Mouse (Mus musculus) left cerebral cortex, postnatal 14 days (tissue): Measurements from ENCODE around the gene Usp19. TPM values are rescaled to one million over a fixed set of nuclear protein-coding genes. Genes with fewer than 3 reads are reported as not detected.

ENCODE experiments used
- DNase-seq, 2 experiments: peaks; one replicate each; pipeline ENCODE4 v3.0.0; 2021 to 2022; ENCODE audit warnings: low spot score in 2 of 2, mixed read lengths in 1 of 2
- intact Hi-C: fragments of 180-260 bp; cut with DNase I; formaldehyde crosslinking; loops from one replicate; pipeline ENCODE4 v1.15.1; 2025
- total RNA-seq, 2 experiments: library from RNA; stranded (reverse); gene quantifications; 2 replicates each; pipeline ENCODE4 v1.2.3; 2021

The Usp19 gene
- total RNA-seq, 2 experiments from 2014 or later: 119 to 128 TPM

DNA sequence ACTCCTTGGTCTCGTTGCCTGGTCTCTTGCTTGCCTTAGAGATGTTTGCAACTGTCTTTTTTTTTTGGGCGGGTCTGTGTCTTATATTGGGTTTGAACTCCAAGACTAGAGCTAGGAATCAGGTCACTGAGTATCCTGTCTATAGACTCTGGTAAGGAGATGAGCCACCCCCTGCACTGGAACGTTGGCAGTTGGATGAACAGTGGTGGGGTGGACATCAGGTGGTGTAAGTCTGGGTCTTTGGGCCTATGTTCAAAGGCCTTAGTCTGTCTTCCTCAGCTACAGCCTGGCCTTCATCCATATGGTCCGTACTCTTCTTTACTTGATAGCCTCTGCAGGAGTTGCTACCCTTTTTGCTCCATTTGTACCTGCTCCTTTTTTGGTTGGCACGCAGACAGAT, 28.7 kb upstream of the Usp19 start:
- intact Hi-C loops: no loop called here
- no peak for DNase-seq

DNA sequence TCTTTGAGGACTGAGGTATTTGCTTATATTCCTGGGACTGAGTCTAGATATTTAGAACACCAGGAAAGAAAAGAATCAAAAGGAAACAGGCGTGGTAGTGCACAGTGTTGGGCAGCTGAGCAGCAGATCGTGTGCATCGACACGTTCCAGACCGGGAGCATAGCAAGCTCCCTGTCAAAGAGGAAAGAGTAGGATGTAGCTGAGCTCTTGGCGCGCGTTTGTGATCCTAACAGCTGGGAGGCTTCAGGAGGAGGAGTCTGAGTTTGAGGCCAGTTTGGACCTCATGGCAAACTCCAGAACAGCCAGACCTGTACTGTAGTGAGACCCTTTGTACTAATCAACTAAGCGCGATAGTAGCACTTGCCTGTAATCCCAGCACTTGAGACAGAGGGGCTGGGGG, 28.2 kb upstream of the Usp19 start:
- intact Hi-C loops: no loop called here
- DNase-seq: no peak

DNA sequence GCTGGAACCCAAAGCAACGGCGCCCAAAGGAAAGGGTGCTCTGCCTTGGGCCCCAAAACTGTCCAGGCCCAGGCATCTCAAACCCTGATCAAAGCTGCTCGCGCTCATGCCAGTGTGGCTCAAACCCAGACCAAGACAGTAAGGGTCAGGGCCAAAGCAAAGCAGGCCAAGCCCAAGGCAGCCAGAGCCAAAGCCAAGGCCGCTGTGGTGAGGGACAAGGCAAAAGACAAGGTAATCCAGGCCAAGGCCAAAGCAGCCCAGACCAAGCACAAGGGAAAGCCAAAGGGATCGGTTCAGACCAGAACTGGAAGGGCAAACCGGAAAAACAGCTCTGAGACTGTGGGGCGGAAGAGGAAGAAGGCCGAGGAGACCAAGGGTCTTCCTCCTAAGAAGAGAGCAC, 26.7 kb upstream of the Usp19 start:
- intact Hi-C loops: no loop called here
- DNase-seq: no peak

DNA sequence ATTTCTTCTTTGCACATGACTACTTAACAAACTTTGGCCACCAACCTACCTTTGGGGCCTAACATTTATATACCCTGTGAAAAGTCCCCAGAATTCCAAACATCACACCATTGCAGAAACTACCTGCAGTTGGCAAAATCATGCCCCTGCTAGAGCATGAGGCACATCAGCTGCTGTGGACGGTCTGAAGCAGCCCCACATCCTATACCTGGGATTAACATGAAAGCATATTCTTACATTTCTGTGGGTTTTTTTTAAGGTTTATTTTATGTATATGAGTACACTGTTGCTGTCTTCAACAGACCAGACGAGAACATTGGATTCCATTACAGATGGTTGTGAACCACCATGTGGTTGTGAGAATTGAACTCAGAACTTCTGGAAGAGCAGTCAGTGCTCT, 24.2 kb upstream of the Usp19 start:
- intact Hi-C loops: no loop called here
- DNase-seq: no peak

DNA sequence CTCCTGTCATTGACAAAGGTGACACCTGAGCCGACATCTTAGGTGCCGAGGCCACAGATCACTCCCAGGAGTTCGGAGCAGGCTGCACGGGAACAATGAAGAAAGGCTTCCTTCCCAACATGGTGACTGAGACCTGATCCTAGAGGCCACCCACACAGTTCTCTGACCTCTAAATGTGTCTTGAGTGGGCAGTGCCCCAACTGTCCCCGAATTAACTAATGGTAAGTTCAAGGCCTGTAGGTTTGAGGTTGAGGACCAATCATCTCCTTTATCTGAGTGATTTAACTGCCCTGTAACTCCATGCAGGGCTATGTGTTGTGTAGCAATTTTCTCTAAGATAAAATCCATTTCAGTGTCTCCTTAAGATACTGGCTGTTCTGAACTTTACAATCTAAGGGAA, 21.0 kb upstream of the Usp19 start:
- intact Hi-C loops: no loop called here
- no peak for DNase-seq

DNA sequence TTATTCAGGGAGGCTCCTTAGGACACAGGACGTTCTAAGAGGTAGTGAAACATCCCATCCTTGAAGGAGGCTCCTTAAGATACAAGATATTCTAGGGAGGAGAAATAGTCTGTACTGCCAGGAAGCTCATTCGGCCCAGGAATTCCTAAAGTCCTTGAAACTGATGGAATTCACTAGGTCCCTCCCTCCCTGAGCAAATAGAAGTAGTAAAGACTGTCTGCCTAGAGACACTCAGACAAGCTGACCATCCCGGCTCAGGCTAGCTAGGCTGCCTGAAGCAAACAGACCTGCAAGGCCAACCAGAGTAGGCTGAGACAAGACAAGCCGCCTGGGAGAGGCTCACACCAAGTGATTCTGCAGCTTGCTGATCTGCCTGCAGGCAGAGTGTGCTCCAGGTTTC, 20.6 kb upstream of the Usp19 start:
- intact Hi-C loops: no loop called here
- DNase-seq: no peak

DNA sequence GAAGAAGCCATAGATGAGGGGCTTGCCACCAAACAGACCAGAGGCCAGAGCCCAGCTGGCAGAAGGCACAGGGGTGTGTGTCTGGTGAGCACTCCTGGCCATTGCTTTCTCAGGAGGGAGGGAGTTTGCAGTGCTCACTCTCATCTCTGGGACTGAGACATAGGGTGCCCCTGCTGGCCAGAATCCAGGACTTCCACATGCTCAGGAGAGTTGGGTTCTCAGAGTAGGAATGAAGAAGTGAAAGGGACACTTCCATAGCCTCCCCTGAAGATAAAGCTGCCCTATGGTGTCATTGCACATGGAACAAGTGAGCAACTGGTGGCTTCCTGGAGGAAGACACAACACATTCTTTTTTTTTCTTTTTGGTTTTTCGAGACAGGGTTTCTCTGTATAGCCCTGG, 15.9 kb upstream of the Usp19 start:
- intact Hi-C loops: no loop called here
- DNase-seq: no peak

DNA sequence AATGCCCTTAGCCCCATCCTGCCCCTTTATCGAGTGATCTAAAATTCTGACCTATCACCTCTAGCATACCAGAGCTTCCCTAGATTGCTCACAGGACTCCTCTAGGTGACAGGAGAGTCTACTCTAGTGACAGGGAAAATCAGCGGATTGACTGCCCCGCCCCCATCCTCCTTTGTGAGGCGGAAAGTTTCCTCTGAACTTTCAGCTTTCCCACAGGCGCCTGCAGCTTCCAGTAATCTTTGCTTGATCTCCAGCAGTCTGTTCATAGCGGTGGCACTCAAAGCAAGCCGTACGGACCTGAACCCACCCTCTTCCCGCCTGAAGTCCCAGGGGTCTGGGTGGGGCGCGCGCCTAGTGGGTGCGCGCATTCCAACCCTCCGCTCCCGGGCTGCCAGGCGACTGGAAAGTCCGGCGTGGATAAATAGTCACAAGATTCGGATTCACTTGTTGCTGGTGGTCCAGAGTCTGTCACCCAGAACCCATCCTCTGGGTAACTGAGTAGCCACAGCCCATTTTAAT, 11.7 kb upstream of the Usp19 start:
- intact Hi-C loops: no loop called here

DNA sequence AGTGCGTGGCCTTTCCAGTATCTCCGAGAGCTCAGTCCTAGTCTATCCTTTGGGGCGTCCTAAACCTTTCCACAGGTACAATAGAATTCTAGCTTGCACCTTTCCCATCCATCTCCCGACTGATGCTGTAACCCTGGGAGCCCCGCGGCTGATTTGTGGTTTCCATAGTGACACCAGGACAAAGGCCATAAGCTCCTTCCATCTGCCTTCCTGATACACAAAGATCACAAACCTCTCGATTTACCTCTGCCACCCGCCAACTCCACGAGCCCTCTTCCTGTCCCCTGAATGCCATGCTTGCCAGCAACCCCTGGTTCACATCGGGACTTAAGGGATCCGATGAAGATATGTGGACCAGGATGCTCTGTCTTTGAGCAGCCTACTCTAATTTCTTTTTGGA, 11.2 kb upstream of the Usp19 start:
- intact Hi-C loops: no loop called here
- no peak for DNase-seq

More for the DNA sequence above, 11.7 kb upstream of the Usp19 start:
- DNase-seq: peak in 1 of 2 experiments; percentile 39

DNA sequence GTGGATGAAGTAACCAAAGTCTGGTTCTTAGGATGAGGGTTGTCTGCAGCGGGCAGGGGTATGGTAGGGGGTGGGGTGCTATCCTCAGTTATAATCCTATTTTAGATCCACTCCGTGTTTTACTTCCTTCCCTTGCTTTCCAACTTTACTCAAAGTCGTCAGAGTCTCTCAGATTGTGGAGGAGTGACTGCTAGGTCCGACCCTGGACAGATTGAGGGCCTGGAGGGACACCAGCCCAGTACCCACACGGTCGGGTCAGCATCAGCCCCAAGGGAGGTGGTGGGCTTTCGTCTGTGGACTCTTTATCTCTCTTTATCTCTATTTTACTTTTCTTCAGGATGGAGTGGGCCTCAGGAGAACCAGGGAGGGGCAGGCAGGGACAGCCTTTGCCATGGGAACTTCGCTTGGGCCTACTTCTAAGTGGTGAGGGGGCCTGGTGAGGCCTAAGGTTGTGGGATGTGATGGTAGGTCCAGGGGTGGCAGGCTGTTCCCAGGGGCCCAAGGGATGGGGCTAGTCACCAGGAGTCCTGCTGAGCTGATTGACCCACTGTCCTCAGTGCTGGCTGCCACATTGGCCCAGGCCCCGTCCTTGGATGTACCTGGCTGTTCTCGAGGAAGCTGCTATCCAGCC, 10.6 kb upstream of the Usp19 start, which contains the start of gene Lamb2:
Lamb2 (plus strand) TSS at position 16 of the 631 bp plus-strand sequence.
- DNase-seq: no peak
- intact Hi-C loops: no loop called here

DNA sequence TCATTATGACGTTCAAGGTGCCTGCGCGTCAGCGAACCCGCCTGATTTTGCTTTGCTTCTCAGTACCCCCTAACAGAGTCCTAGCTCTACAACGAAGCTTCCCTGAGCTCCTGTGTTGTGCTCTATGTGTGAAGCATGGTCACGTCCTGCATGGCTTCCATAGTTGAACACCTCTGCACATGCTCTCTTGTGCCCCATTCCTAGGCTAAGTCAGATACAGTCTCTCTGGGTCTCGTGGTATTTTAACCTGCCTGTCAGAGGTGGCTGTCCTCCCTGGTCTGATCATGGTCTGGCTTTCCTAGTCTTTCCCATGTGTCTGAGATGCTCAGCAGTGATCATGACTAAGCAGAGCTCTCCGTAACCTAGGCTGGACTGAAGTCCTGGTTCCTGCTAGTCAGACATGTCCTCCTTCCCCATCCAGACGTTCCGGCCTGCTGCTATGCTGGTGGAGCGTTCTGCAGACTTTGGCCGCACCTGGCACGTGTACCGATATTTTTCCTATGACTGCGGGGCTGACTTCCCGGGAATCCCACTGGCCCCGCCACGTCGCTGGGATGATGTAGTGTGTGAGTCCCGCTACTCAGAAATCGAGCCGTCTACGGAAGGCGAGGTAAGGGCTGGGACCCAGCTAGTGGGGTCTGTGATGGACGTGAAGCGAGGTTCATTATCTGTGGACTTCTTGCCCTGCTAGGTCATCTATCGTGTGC, 9.4 kb upstream of the Usp19 start:
- DNase-seq: no peak

DNA sequence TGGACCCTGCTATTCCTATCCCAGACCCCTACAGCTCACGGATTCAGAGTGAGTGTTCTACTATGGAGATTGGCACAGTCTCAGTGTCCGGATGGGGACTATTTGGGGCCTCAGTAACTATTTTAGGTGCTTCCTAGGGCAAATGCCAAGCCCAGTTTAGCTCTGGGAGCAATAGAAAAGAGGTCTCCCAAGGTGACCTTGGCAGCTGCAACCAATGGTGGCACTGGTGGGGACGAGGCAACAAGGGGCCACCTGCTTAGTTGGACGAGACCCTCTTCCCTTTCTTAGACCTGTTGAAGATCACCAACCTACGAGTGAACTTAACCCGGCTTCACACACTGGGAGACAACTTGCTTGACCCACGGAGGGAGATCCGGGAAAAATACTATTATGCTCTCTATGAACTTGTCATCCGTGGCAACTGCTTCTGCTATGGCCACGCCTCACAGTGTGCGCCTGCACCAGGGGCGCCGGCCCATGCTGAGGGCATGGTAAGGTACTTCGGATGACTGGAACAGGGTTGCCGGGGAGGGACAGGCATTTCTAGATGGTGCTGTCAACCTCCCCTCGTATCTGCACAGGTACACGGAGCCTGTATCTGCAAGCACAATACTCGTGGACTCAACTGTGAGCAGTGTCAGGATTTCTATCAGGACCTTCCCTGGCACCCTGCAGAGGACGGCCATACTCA, 8.7 kb upstream of the Usp19 start:
- DNase-seq: no peak
- intact Hi-C loops: no loop called here

More for the DNA sequence above, 9.4 kb upstream of the Usp19 start:
- intact Hi-C loops: no loop called here

DNA sequence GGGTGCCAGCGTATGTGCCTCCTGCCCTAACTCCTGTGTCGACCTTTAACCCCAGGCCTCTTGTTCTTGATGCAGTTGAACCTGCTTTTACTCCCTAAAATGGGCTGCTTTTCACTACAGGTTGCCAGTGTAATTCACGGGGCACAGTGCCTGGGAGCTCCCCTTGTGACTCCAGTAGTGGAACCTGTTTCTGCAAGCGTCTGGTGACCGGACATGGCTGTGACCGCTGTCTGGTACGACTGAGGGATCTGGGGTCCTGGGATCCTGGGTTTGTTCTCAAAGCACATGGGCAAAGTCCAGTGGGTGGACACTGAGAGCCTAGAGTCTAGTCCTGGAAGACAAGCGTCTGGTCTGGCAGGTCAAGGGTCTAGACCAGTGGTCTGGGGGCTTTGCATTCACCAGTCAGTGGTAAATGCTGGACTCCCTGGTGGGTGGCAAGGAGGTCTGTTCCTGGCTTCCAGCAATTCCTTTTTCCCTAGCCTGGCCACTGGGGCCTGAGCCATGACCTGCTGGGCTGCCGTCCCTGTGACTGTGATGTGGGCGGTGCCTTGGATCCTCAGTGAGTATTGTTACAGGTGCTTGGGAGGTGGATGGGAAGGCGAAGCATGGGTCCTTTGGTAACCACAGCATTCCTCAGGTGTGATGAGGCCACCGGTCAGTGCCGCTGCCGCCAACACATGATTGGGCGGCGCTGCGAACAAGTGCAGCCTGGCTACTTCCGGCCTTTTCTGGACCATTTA, 7.2 kb upstream of the Usp19 start:
- intact Hi-C loops: no loop called here

DNA sequence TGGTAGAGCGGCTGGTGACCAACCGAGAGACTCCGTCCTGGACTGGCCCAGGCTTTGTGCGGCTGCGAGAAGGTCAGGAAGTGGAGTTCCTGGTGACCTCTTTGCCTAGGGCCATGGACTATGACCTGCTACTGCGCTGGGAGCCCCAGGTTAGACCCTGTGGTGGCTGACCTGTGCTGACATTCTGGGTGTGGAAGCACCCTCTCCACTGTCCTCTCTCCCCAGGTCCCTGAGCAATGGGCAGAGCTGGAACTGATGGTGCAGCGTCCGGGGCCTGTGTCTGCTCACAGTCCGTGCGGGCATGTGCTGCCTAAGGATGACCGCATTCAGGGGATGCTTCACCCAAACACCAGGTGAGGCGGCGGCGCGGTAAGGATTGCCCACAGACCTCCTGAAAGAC, 6.4 kb upstream of the Usp19 start:
- intact Hi-C loops: no loop called here
- DNase-seq: no peak

More for the DNA sequence above, 7.2 kb upstream of the Usp19 start:
- DNase-seq: no peak

DNA sequence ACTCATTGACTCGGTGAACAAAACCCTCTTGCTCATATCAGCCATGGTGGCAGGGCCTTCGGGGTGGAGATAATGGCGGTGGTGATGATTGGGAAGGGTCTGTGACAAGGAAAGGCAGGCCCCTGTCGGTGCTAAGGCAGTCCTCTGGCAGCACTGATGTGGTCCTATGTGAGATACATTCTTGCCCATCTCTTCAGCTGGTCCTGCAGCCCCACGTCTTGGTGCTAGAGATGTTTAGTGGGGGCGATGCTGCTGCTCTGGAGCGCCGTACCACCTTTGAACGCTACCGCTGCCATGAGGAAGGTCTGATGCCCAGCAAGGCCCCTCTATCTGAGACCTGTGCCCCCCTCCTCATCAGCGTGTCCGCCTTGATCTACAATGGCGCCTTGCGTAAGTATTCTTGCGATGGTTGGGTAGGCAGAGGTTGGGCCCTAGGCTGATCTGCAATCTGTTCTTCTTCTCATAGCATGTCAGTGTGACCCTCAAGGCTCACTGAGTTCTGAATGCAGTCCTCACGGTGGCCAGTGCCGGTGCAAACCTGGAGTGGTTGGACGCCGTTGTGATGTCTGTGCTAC, 5.0 kb upstream of the Usp19 start:
- no peak for DNase-seq
- intact Hi-C loops: no loop called here

DNA sequence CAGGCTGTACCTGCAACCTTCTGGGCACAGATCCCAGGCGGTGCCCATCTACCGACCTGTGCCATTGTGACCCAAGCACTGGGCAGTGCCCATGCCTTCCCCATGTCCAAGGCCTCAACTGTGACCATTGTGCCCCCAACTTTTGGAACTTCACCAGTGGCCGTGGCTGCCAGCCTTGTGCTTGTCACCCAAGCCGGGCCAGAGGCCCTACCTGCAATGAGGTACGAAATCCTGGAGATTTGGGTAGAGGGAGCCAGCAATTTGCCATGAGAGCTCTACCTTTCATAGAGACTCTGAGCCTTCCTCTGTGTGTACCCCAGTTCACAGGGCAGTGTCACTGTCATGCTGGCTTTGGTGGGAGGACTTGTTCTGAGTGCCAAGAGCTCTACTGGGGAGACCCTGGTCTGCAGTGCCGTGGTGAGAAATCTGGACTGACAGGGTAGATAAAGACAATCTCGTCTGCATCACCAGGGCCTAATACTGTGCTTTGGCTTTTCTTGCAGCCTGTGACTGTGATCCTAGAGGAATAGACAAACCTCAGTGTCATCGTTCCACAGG, 3.4 kb upstream of the Usp19 start:
- intact Hi-C loops: no loop called here
- no peak for DNase-seq

DNA sequence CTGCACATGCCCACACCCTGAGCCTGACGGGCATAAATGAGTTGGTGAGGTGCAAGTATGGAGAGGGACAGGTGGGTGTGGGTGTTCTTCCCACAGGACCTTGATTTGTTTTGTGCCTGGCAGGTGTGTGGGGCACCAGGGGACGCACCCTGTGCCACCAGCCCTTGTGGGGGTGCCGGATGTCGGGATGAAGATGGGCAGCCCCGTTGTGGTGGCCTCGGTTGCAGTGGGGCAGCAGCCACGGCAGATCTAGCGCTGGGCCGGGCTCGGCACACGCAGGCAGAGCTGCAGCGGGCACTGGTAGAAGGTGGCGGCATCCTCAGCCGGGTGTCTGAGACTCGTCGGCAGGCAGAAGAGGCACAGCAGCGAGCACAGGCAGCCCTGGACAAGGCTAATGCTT, 2.0 kb upstream of the Usp19 start:
- intact Hi-C loops: no loop called here
- DNase-seq: no peak

DNA sequence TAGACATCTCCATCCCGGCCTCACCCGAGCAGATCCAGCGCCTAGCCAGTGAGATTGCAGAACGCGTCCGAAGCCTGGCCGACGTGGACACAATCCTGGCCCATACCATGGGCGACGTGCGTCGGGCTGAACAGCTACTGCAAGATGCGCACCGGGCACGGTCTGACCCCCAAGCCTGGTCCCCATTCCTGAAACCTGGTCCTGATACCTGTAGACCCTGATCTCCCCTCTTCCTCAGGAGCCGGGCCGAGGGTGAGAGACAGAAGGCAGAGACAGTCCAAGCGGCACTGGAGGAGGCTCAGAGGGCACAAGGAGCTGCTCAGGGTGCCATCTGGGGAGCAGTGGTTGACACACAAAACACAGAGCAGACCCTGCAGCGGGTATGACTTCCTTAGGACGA, 1.2 kb upstream of the Usp19 start:
- no peak for DNase-seq
- intact Hi-C loops: no loop called here
